Mouse (Mus musculus) left cerebral cortex, postnatal 36 days (tissue): ENCODE data around the gene Zfp655. TPM values are rescaled to one million over a fixed set of nuclear protein-coding genes. Genes with fewer than 3 reads are reported as not detected.
"Not testable (repeated sequence)": the region's sequence is repeated elsewhere in the genome, so short reads cannot be mapped to it uniquely, and the experiment has no call there.

Source experiments
- DNase-seq, 2 experiments: peaks; one replicate each; pipeline ENCODE4 v3.0.0; 2021 to 2022; ENCODE audit warnings: low spot score in 2 of 2, mixed read lengths in 1 of 2
- intact Hi-C: fragments of 180-260 bp; cut with DNase I; formaldehyde crosslinking; loops from one replicate; pipeline ENCODE4 v1.15.1; 2025
- total RNA-seq, 2 experiments: library from RNA; stranded (reverse); gene quantifications; 2 replicates each; pipeline ENCODE4 v1.2.3; 2021

Gene Zfp655
- total RNA-seq: 10 to 100 TPM; 31.2 to 31.6 TPM

DNA sequence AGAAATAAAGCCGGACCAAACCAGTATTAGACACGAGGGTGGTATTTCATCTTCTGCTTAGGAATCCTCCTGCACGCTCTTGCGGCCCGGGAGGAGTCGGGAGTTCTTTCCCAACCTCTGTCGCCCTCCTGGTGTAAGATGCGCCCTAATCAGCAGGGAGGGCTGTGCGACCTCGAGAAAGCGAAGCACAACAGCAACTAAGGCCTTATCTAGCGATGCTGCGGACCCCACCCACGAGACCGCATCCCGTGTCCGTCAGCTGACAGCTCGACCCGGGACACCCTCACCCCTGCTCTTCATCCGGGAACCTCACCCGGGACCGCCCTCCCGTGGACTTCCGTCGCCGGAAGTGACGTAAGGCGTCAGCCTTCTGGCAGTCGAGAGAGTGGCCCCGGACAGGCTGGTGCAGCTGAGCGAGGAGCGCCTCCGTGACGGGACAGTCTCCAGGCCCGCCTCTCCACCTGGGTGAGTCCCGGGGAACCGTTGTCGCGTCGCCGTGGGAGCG lies at the start of gene Zfp655:
Gene Zfp655, plus strand, starts transcription at position 349 of the 505 bp plus-strand sequence.
- DNase-seq: peak; percentile 98 to 99
- intact Hi-C loops: loop anchor here (2.0 to 10.0 kb wide), 2 partner anchors 27 to 133 kb away; partner anchors contain the start of gene Zkscan5

DNA sequence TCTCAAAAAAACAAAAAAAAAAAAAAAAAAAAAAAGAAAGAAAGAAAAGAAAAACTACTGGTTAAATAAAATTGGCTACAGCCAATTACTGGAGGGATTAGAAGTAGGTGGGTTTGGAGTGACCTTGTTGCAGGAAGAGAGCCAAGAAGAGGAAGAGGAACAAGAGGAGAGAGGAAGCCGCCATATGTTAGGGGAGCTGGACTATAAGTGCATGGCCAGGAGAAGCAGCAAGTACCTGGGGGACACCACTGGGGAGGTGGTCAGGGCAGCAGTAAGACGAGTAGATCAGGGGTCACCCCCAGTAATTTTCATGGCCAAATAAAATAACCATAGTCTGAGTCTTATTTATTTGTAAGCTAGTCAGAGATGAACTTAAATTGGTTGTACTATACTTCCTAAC lies 46.3 kb upstream of the Zfp655 start:
- no peak for DNase-seq
- intact Hi-C loops: no loop called here

DNA sequence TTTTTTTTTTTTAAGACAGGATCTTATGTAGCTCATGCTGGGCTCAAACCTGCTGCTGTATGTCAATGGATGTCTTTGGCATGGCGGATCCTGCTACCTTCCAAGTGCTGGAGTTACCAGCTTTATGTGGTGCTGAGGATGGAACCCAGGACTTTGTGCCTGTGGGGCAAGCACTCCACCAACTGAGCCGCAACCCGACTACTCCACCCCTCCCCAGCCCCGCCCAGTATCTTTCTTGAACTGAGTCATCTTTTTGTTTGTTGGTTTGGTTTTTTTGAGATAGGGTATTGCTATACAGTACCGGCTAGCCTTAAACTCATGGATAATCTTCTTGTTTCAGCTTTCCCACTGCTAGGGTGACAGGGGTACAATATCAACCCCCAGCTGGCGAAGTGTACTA lies 42.1 kb upstream of the Zfp655 start:
- intact Hi-C loops: no loop called here
- no peak for DNase-seq

DNA sequence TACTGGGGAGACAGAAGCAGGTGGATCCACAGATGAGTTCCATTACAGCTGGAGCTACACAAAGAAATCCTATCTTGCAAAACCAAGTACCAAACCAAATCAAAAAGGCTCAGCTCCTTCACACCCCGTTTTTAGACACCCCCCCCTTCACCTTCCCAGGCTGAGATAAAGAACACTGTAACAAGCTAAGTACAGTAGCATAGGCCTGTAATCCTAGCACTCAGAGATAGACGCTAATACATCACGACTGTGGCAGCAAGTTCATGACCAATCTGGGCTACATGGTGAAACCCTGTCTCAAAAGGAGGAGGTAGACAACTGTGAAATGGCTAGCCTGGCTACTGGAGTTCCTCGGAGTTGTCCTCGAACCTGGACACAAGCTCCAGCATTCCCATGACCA lies 41.1 kb upstream of the Zfp655 start:
- intact Hi-C loops: no loop called here
- DNase-seq: no peak

DNA sequence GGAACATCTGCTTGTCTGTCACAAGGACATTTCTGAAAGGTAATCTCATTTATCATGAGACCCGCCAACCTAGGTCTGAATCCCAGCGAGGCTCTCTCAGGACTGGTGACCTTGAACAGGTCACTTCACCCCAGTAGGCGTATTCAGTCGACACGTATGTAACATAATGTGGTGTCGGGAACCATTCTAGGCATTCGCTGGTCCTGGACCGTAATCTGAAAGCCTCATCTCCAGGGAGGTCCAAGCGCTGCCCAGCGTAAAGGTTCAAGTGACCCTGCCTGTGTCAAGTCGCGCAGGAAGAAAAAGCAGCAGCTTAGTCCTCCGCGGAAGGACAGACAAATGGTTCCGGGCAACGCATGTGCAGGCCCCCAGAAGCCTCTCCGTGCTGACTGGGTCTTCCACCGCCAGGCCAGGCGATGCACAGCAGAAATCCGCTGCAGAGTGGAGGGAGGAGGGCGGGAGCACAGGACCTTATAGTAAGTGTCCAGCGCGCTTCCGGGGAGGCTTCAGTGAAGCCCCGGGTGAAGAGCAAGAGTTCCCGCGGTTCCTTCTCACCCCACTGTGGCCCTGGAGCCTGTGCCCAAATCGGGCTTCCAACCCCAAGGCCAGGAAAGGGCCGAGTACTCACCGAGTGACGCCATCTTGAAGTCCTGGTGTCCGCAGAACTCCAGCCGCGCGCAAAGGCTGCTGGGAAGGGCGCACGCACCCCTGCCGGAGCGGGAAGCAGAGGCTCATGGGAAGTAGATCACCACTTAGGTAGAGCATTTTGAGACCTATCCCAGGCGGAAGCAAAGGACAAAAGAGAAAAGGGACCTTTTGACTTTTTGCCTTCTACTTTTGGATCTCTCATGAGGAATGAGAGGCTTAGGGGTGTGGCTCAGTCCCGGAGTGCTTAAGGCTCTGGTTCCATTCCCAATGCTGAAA lies 40.4 kb upstream of the Zfp655 start:
- DNase-seq: peak; percentile 91 to 93
- intact Hi-C loops: no loop called here

DNA sequence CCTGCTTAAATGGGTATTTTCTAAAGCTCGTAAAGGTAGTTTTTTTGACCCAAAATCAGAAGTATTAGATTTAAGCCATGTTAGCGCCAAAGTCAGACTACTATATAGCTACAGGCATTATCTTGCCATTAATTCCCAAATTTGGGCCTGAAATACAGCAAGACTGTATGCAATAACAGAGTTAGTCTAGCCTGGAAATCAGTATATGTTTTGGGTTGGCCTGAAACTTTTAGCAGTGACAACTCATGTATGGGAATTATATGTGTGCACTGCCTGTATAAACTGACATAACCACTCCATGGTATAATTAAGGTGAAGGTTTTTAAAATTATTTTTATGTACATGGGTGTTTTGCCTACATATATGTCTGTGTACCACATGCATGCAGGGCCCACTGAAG lies 39.6 kb upstream of the Zfp655 start, which contains the start of gene Atp5j2:
Gene Atp5j2, minus strand, starts transcription at position 101 of the 400 bp plus-strand sequence.
- DNase-seq: no peak
- intact Hi-C loops: no loop called here

DNA sequence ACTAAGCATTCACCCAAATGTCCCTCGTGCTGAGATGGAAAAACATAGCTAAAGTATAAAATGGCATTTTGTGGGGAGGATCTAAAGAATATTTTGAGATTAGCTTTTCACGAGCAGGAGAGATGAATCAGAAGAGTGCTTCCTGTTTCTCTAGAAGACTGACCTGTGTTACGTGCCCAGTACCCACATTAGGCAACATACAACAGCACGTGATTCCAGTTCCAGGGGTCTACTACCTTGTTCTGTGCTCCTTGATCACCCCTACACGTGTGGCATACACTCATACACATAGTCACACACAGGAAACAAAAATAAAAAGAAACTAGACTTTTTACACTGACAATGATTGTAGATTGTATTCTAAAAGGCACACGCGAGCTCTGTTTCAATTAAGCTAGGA lies 31.1 kb upstream of the Zfp655 start:
- no peak for DNase-seq
- intact Hi-C loops: no loop called here

DNA sequence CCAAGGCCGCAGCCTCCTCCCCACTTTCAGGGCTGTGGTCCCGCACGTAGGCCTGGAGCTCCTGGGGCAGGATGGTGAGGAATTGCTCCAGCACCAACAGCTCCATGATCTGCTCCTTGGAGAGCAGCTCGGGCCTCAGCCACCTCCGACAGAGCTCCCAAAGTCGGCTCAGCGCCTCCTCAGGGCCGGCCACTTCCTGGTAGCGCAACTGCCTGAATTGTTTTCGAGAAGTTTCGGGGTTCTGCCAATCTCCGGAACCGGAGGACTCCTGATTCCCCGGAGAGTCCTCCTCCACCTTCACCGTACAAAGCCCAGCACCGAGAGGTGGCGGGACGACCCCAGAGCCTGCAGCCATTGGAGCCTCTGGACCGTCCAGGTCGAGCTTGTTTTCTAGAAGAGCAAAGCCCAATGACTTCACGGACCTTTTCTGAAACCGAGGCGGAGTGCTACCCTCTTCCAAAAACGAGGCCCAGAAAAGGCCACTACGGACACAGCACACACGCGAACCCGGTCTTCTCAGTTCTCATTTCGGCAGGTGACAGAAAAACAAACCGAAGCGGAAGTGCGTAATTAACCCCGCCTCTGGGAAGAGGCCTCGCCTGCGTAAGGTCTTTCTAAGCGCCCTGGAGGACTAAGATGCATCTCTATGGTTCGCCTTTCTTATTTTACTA lies 30.1 kb upstream of the Zfp655 start, which contains the start of gene Zkscan14:
Gene Zkscan14, minus strand, starts transcription at position 548 of the 671 bp plus-strand sequence.
- intact Hi-C loops: no loop called here
- DNase-seq: peak; percentile 74

DNA sequence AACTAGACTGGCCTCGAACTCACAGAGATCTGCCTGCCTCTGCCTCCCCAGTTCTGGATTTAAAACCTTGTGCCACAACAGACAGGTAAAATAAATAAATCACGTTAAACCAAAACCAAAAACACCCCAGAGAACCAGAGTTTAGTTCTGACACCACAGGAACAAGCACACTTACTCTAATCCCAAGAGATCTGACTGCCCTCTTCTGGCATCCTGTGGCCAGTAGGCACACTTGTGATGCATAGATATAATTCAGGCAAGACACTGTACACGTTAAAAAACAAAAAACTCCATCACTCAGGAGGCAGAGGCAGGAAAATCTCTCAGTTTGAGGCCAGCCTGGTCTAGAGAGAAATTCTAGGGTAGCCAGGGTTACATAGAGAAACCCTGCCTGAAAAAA lies 29.1 kb upstream of the Zfp655 start:
- no peak for DNase-seq
- intact Hi-C loops: no loop called here

DNA sequence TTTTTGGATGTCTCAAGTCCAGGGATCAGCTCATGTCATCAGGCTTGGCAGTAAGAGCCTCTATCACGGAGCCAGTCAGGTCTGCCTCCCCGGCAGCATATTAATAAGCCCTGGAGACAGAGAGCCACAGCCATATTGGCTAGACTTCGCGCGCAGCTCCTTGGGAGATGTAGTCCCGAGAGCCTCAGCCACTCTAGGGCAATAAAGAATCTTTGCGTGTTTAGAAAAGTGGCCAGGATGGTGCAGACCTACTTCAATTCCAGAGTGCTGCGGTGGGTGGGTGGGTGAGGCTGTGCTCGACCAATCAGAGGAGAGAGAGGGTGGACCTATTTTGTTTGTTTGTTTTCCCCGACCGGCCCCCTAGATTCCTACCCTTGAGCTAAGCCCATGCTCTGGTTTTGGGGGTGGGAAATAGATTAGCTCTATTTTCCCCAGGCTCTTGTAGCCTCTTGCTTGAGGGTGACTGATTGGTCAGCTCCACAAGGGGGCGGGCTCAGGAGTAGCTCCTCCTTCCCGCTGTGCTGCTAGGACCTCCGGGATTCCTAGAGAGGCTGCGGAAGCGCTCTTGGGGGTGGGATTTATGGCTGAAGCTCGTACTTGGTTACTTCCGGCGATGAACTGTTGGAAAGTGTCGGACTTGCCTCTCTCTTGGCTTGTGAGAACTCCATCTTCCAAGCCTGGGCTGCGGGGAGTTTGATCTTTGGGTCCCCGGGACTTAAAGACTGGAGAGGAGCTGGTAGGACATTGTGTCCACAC lies 27.4 kb upstream of the Zfp655 start, which contains the start of gene Zkscan5:
Gene Zkscan5, plus strand, starts transcription at position 627 of the 756 bp plus-strand sequence.
- intact Hi-C loops: loop anchor here (2.0 kb wide), 2 partner anchors 27 to 77 kb away; partner anchors contain the start of genes Zfp655 and Zscan25
- peak; percentile 95 to 96 for DNase-seq

DNA sequence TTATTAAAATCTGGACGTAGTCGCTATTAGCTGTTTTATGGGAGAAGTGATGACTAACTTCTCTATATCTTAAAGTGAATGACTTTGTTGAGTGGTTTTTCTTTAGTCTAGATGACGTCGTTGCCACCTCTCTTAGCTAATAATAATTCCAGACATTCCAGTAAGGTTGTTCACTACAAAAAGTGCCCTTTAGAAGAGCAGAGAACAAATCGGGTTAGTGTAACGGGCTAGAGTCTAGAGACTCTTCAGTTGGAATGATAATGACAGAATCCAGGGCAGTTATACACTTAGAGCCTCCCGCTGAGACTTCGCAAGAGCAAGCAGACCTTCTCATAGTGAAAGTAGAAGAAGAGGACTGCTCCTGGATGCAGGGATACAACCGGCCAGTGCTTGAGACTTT lies 26.5 kb upstream of the Zfp655 start:
- intact Hi-C loops: loop anchor here (2.0 kb wide), 2 partner anchors 26 to 76 kb away; partner anchors contain the start of genes Zfp655 and Zscan25
- no peak for DNase-seq

DNA sequence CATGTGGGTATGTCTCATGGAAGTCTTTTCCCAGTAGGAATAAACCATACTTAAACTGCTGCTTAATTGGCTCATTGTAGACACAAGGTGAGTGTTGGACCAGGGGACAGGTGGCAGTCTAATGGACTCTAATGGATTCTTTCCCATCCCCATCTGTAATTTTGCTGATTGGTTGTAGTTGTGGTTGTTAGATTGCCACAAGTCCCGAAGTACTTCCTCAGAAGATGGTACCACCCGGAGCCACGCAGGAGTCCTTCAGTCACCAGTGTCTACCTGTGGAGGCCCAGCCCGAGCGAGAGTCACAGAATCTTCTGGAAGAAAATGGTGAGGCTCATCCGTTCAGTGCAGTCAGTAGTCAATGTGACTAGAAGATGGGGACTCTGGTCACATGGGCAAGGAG lies 24.1 kb upstream of the Zfp655 start:
- no peak for DNase-seq
- intact Hi-C loops: no loop called here

DNA sequence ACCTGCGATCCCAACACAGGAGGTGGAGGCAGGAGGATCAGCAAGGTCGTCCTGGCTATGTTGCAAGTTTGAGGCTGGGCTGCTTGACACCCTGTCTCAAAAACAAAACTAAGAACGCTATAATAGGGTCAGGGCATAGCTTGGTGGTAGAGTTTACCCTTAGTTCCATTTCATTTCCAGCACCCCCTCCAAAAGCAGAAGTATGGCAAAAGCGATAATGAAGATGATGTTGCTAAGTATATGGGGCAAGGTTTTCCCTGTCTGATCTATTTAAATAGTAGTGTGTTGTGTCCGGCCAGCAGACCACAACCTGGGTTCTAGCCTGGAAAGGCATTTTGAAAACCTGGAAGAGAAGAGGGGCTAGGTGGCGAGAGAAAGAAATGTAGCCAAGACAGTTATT lies 23.6 kb upstream of the Zfp655 start:
- no peak for DNase-seq
- intact Hi-C loops: no loop called here

DNA sequence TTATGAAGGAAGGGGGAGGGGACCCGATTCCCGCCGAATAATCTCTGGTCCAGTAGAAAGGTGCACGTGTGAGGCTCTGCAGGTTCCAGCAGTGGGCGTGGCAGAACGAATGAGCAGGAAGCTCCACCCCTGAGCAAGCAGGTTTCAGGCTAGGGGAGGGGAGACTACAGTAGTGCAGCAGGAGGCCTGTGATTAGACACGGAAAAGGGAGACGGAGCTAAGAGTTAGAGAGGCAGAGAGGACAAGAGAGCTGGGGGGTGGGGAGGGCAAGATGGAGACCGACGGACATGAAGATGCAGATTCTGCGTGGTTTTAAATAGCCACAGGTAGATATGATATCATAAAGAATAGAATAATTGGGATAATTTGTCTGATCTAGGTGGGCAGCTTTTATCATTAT lies 23.1 kb upstream of the Zfp655 start:
- DNase-seq, intact Hi-C loops: not testable (repeated sequence)

DNA sequence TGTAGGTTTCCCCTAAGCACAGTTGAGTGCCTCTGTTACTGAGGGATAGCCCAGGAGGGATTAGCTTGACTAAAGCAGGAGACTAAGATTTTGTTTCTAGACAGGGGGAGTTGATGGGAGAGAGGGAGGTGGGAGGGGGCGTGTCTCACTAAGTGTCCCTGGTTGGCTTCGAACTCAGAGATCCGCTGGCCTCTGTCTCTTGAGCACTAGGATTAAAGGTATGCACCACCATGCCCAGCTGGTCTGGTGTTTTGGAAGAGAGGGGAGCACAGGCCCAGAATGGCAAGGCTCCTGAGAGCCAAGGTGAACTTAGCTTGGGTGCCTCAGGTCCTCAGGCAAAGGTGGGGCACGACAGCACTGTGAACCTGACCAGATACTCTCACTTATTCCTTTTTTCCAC lies 20.2 kb upstream of the Zfp655 start:
- intact Hi-C loops: no loop called here

DNA sequence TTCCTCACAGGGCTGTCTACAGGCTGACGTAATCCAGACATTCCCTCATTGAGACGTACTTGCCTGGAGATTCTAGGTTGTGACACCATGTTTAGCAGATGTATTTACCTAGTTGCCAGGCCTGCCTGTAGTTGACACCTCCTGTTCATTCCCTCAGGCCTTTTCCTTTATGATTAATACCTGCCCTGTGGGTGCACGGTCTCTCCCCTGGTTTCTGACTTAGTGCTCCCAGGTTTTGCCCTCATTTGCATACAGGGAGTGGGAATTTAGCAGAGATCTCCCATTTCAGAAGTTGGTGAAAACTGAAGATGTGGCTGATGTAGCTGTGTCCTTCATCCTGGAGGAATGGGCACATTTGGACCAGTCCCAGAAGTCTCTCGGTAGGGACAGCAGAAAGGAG lies 19.3 kb upstream of the Zfp655 start:
- DNase-seq: no peak
- intact Hi-C loops: no loop called here

More for the DNA sequence above, 20.2 kb upstream of the Zfp655 start:
- no peak for DNase-seq

DNA sequence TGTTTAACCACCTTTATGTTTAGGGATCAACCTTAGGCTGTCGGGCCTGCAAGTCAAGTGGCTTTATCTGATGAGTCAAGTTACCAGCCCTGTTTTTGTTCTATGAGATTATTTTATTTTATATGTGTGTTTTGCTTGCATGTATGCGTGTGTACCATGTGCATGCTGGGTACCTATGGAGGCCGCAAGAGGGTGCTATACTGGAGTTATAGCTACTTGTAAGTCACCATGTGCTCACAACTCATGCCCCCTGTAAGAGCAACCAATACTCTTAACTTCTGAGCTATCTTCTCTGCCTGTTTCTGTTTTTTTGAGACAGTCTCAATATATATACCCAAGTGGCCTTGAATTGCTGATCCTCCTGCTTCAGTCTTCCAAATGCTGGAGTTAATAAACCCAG lies 18.0 kb upstream of the Zfp655 start:
- DNase-seq: no peak
- intact Hi-C loops: no loop called here

DNA sequence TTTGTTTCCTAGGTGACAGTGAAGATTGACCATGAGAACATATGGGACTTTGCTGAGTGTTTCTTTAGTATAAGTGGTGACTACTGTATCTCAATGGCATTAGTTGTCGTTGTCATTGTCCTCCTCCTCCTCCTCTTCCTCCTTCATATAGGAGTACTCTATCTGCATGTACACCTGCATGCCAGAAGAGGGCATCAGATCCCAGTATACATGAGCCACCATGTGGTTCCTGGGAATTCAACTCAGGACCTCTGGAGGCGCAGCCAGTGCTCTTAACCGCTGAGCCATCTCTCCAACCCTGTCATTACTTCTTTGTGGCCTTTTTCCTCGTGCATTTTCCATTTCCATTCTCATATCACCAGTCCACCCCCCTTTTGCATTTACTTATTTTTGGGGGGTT lies 16.8 kb upstream of the Zfp655 start:
- no peak for DNase-seq
- intact Hi-C loops: no loop called here

DNA sequence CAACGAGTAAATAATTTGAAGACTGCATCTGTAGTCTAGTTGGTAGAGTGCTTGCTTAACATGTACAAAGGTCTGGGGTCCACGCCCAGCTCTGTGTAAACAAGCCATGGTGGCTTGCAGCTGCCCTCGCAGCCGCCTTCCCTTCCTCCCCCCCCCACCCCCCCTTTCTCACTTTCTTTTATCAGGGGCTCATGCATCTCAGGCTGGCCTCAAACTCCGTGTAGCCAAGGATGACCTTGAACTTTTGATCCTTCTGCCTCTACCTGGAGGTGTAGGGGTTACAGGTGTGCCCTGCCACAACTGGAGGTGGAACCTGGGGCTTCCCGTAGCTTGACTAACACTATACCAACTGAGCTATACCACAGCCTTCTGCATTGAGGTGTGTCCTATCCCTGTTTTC lies 13.8 kb upstream of the Zfp655 start:
- no peak for DNase-seq
- intact Hi-C loops: no loop called here

DNA sequence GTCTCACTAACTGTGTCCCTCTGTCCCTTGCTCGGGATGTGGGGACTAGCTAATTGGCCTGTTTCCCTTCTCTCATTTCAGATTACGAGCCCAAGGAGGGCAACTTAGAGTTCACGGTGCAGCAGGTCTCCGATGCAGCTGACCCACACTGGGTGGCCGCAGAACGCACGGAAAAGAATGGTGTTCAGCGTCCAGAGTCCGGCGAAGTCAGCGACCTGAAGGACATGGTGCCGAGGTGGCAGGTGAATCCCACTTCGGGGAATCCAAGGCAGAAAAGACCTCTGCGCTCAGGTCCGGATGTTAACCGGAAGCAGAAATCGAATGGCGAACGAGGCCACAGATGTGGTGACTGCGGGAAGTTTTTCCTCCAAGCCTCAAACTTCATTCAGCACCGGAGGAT lies 13.3 kb upstream of the Zfp655 start:
- DNase-seq: no peak
- intact Hi-C loops: no loop called here
